8 mouse cellular contexts compared by ENCODE assay signal in genomic region chr2:69821711-69822110, GRCm38 (mm10). TPM values are rescaled to one million over a fixed set of nuclear protein-coding genes. Genes with fewer than 3 reads are reported as not detected.
DNase-seq lines count a peak whose midpoint lies in the region; ATAC-seq and TF ChIP-seq lines count a peak whose summit lies in the region.

Klhl23 (plus strand) TSS chr2:69821944.

- H3K4me1 ChIP-seq in kidney, embryonic 15.5 days: peaks cover 23% of the 10 kb centered on the region
- peaks cover 38% of the 10 kb centered on the region for H3K4me1 ChIP-seq in hindbrain, embryonic 15.5 days (replicated peaks)
- peaks cover 18% of the 10 kb centered on the region for H3K4me1 ChIP-seq in liver, postnatal 0 days (ENCODE audit: insufficient read depth)
- H3K4me1 ChIP-seq in neural tube, embryonic 15.5 days: peaks cover 38% of the 10 kb centered on the region

- peak within 1 kb of the TSS; percentile 94 for H3K9ac ChIP-seq in kidney, embryonic 15.5 days
- peak within 1 kb of the TSS; percentile 87 for H3K9ac ChIP-seq in hindbrain, embryonic 15.5 days
- H3K9ac ChIP-seq in liver, postnatal 0 days (replicated peaks): peak within 1 kb of the TSS; percentile 88
- peak within 1 kb of the TSS; percentile 88 for H3K9ac ChIP-seq in neural tube, embryonic 15.5 days (replicated peaks)

- H3K4me3 ChIP-seq in kidney, embryonic 15.5 days (replicated peaks): peak within 1 kb of the TSS; percentile 91
- H3K4me3 ChIP-seq in hindbrain, embryonic 15.5 days: peak within 1 kb of the TSS; percentile 81
- peak within 1 kb of the TSS; percentile 92 for H3K4me3 ChIP-seq in liver, postnatal 0 days (ENCODE audit: low read depth, low read length)
- H3K4me3 ChIP-seq in neural tube, embryonic 15.5 days (replicated peaks): peak within 1 kb of the TSS; percentile 82

- no peak for TF ChIP-seq CTCF in liver, postnatal 0 days (IDR thresholded peaks at IDR 0.05; ENCODE audit: low read depth)

- TF ChIP-seq EP300 in liver, postnatal 0 days (IDR thresholded peaks at IDR 0.05; ENCODE audit: low read depth): no peak

- DNase-seq in kidney, postnatal 14 days: no peak
- peak; percentile 17 to 25 for DNase-seq in adrenal gland, postnatal 36 days
- peak; percentile 14 for DNase-seq in forelimb bud, embryonic 11.5 days (ENCODE audit: low read depth, low spot score)
- peak; percentile 27 for DNase-seq in liver, postnatal 0 days
- no peak for DNase-seq in T-cell, adult 2 months (ENCODE audit: low spot score)

- 6% methylated on average over 8 of the region's 8 CpGs for WGBS in kidney, embryonic 15.5 days
- WGBS in hindbrain, embryonic 15.5 days: 30% methylated on average over 8 of the region's 8 CpGs
- WGBS in liver, postnatal 0 days (ENCODE audit: insufficient replicate concordance): 5% methylated on average over 8 of the region's 8 CpGs
- WGBS in neural tube, embryonic 15.5 days: 22% methylated on average over 8 of the region's 8 CpGs

- H3K4me2 ChIP-seq in kidney, embryonic 15.5 days: peak within 1 kb of the TSS; percentile 90
- H3K4me2 ChIP-seq in hindbrain, embryonic 15.5 days: peak within 1 kb of the TSS; percentile 83
- peak within 1 kb of the TSS; percentile 99 for H3K4me2 ChIP-seq in liver, postnatal 0 days (ENCODE audit: low read depth, low read length)
- peak within 1 kb of the TSS; percentile 78 for H3K4me2 ChIP-seq in neural tube, embryonic 15.5 days

- no peak for ATAC-seq in kidney, embryonic 15.5 days (replicated peaks; ENCODE audit: low FRiP score)
- no peak for ATAC-seq in hindbrain, embryonic 15.5 days (ENCODE audit: low FRiP score, low read depth)
- no peak for ATAC-seq in liver, postnatal 0 days
- no peak for ATAC-seq in neural tube, embryonic 15.5 days (ENCODE audit: low FRiP score)

- peak within 1 kb of the TSS; percentile 97 for H3K27ac ChIP-seq in kidney, embryonic 15.5 days
- peak within 1 kb of the TSS; percentile 98 for H3K27ac ChIP-seq in hindbrain, embryonic 15.5 days (replicated peaks)
- peak within 1 kb of the TSS; percentile 90 for H3K27ac ChIP-seq in liver, postnatal 0 days (ENCODE audit: low read depth)
- H3K27ac ChIP-seq in neural tube, embryonic 15.5 days (replicated peaks): peak within 1 kb of the TSS; percentile 96

- H3K36me3 ChIP-seq in kidney, embryonic 15.5 days: peaks cover 19% of the 10 kb centered on the region; the same call in 1 of the 2 replicates
- 0 out of 2 replicates have a peak, but pooled peaks cover 5% of the 10 kb centered on the region for H3K36me3 ChIP-seq in hindbrain, embryonic 15.5 days
- H3K36me3 ChIP-seq in liver, postnatal 0 days (replicated peaks; ENCODE audit: insufficient read depth, low read length): peaks cover 4% of the 10 kb centered on the region; the same call in 1 of the 2 replicates
- H3K36me3 ChIP-seq in neural tube, embryonic 15.5 days: peaks cover 9% of the 10 kb centered on the region; the same call in 1 of the 2 replicates

- no peaks in the 10 kb centered on the region for H3K9me3 ChIP-seq in kidney, embryonic 15.5 days (replicated peaks)
- H3K9me3 ChIP-seq in hindbrain, embryonic 15.5 days: no peaks in the 10 kb centered on the region
- no peaks in the 10 kb centered on the region for H3K9me3 ChIP-seq in liver, postnatal 0 days (ENCODE audit: low read length)
- no peaks in the 10 kb centered on the region for H3K9me3 ChIP-seq in neural tube, embryonic 15.5 days (replicated peaks)

- no peaks in the 10 kb centered on the region for H3K27me3 ChIP-seq in kidney, embryonic 15.5 days
- no peaks in the 10 kb centered on the region for H3K27me3 ChIP-seq in hindbrain, embryonic 15.5 days
- H3K27me3 ChIP-seq in liver, postnatal 0 days (ENCODE audit: insufficient read depth, low read length): no peaks in the 10 kb centered on the region
- H3K27me3 ChIP-seq in neural tube, embryonic 15.5 days (replicated peaks): no peaks in the 10 kb centered on the region

RNA-seq across cellular contexts. Expression of gene Klhl23, which starts in this region (rescaled TPM):
- 28.8 and 32.2 TPM in 2 replicates for polyA plus RNA-seq in kidney, embryonic 15.5 days (2015; fragmentation: Nextera tagmentation; extraction: Ambion mirVana)
- 10 to 100 TPM in 1 of 2 experiments, 1 to 10 TPM in 1; 9.1 to 12.5 TPM for total RNA-seq in adrenal gland, postnatal 36 days (2021)
- polyA plus RNA-seq in hindbrain, embryonic 15.5 days (2015; fragmentation: Nextera tagmentation; extraction: Ambion mirVana): 93.0 and 94.6 TPM in 2 replicates
- 3.9 and 5.6 TPM in 2 replicates for polyA plus RNA-seq in liver, postnatal 0 days (2015; fragmentation: Nextera tagmentation; extraction: Ambion mirVana)
- 88.3 and 96.9 TPM in 2 replicates for polyA plus RNA-seq in neural tube, embryonic 15.5 days (2015; fragmentation: Nextera tagmentation; extraction: Ambion mirVana)

Comparison
In these comparisons a context has a peak if more than half of its experiments do, and no peak if none do; other contexts are left out.
1. DNase-seq: peak in adrenal gland, postnatal 36 days (2 of 2), forelimb bud, embryonic 11.5 days (single experiment) and liver, postnatal 0 days (single experiment); none in kidney, postnatal 14 days (single experiment) and T-cell, adult 2 months (single experiment).
2. Peak in every context shown above with its lines, with median percentiles within 50 percentile points of each other: H3K27ac ChIP-seq, H3K4me2 ChIP-seq, H3K4me3 ChIP-seq and H3K9ac ChIP-seq.